Mouse (Mus musculus): ENCODE results near the gene Slc22a15. TPM values are rescaled to one million over a fixed set of nuclear protein-coding genes. Genes with fewer than 3 reads are reported as not detected.

Slc22a15 gene
- total RNA-seq (2023) = 10 to 100 TPM; 20.0 to 23.9 TPM

DNA sequence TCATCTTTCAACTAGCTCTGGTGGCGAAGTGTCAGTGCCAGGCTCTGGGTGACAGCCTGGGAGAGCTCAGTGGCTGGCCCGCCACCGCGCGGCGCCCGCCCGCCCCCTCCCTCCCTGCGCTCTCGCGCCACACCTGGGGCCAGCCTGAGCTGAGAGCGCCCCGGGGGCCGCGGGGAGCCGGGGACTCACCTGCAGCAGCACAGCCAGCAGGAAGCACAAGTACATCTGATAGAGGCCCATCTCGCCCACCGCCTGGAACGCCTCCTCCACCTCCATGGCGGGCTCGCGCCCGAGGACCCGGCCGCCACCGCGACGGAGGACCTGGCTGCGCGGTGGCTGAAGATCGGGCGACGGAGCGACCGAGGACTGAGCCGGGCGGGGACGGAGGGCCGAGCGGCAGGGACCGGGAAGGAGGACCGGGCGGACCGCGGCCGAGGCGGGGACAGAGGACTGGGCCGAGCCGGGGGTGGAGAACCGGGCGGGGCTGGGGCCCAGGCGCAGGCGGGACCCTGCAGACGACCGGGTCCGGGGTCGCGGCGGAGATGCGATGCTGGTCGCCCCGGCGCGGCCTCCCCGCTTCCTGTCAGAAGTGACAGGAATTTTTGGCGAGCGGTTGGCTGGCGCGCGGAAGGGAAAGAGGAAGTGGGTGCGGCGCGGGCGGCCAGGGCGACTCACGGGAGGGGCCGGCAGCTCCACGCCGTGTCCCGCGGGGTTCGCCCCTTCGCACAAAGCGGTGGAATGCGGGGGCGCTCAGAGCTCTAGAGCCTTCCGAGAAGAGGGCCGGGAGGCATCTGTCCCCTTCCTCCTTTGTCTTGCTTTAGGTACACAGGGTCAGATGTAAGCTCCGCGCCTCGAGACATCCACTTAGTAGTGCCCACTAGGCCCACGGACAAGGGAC, at the start of gene Slc22a15:
Gene Slc22a15, minus strand, starts transcription at position 611 of the 898 bp plus-strand sequence.

DNA sequence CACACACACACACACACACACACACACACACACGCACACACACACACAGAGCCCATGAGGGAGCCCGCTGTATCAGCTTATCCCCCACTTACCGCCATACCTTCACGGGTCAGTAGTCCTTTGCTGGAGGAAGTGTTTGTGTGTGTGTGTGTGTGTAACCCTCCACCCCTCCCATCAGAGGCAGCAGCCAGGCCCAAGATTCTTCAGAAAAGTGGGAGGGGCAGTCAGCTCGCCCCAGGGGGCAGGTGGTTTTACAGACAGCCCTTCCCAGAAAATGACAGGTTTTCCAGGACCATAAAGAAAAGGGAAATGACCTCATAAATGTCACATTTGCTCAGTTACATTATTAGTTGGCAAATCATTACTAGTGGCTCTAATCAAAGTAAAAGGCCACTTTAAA, 75.4 kb downstream of the Slc22a15 start, which contains the start of gene Mab21l3:
Gene Mab21l3, minus strand, starts transcription at position 144 of the 400 bp plus-strand sequence.

Other genes with a start within 250 kb of the Slc22a15 start
- gene Mab21l3, start 75.5 kb downstream of the Slc22a15 start, total RNA-seq (2023) = under 1 TPM; 0.18 to 0.34 TPM
- gene Nhlh2, start 85.6 kb upstream of the Slc22a15 start, total RNA-seq (2023) = not detected
- gene Casq2, start 162.0 kb upstream of the Slc22a15 start, total RNA-seq (2023) = not detected

All from monocyte, adult 59 days (primary cell).